Mouse (Mus musculus): Measurements from ENCODE around the gene Artn.
A peak's percentile ranks its signal among the peaks of the same experiment; 100 is the strongest.

DNA sequence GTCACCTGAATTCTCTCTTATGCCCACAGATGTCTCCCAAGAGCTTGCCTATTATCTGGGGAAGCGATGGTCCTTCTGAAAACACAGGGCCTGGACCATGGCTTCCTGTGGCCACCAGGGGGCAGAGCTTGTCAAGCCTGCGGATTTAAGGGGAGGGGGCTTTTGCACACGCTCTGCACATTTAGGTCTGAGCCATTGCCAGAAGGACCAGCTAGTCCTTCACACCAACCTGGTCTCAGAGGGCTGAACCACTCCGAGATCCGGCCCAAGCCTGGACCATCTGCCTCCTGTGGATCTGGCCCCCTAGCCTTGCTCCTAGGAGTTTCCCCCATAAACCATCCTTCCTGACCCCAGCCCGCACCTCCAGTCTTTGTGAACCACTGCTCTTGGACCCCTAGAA is 1.3 kb downstream of the Artn start:
- TF ChIP-seq CTCF (IDR thresholded peaks at IDR 0.05; ENCODE audit: insufficient read depth, low read depth, low read length) (peak; percentile 98), POLR2A (IDR thresholded peaks at IDR 0.05; ENCODE audit: insufficient read depth, low read depth, low read length) (no peak)

Data from olfactory bulb, adult 2 months (tissue).